Mouse (Mus musculus) subcutaneous adipose tissue, adult 2 months (tissue): Measurements from ENCODE around the gene Bcl10. TPM values are rescaled to one million over a fixed set of nuclear protein-coding genes. Genes with fewer than 3 reads are reported as not detected.

Experiments
- polyA plus RNA-seq: library from polyadenylated mRNA; depleted of rRNA; stranded (reverse); fragments of >200 nt; gene quantifications from 2 replicates; pipeline ENCODE4 v1.2.3, GENCODE M21; 2012; ENCODE audit warnings: low replicate concordance; rRNA removed

Bcl10 gene
- polyA plus RNA-seq: 13.5 and 14.1 TPM in 2 replicates

DNA sequence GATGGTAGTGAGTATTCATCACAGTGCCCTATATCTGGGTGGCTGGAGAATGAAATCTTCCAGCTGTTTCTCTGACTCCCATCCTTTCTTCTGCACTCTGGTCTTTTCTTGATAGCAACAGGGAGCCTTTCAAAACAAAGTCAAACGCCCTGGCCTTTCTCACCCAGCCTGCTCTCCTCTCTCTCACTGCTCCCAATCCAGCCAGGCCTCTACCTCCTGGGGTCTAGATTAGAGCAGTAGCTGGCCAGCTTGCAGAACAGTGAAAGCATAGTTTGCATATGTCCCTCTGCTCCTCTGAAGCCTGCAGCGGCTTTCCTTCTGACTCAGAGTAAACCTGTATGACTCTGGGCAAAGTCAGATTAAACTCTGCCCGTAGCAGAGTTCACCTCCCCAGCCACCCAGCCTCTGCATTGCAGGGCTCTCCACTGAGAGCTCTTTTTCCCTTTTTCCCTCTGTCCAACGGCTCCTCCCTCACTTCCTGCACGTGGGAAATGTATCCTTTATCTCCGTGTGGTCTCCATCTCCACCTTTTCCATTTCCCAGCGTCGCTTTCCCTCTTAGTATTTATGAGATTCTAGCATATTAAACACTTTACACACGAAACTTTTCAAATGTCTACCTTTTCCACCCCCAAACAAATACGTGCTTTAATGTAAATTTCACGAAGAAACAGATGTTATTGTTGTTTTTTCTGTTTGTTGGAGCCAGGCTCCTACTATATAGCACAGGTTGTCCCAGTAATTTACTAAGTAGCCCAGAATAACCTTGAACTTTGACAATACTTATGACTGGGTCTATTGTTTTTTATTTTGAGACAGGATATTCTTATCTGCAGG is at the start of gene Bcl10:
Gene Bcl10, plus strand, starts transcription at position 786 of the 836 bp plus-strand sequence.

DNA sequence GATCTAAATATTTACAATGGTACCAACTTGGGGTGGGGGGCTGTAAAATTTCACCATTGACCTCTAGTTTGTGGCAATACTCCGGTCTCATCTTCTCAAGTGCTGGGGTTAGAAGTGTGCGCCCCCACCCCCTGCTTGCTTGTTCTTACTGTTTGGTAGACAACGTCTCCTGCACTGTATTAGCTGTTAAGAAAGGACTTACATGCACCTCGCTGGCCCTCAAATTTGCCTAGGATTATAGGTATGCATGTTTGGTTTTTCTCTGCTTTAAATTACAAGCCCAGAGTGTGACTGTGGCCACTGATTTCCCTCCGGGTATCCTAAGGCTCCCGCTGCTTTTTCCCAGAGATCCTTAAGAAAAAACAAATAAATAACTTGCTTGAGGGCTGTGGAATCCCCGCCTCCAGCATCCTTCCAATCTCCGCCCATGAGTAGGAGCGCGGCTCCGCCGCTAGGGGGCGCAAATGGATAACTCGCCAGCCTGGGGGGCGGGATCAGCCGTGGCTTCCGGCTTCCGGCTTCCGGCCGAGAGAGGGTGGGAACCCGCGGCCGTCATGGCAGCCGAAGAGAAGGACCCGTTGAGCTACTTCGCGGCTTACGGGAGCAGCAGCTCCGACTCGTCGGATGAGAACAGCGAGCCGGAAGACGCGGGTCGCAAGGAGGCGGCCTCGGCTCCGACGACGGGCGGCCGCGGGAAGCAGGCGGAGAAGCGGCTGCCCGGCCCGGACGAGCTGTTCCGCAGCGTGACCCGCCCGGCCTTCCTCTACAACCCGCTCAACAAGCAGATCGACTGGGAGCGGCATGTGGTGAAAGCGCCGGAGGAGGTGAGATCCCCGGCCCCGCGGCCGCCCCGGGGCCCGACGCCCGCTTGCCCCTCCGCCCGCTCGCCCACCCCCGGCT is 15.2 kb downstream of the Bcl10 start, which contains the start of gene 2410004B18Rik:
Gene 2410004B18Rik, plus strand, starts transcription at position 510 of the 900 bp plus-strand sequence.

Other genes with a start within 250 kb of the Bcl10 start
- gene Ddah1, start 164.1 kb upstream of the Bcl10 start, polyA plus RNA-seq: 5.2 and 6.6 TPM in 2 replicates
- gene 2410004B18Rik, start 15.2 kb downstream of the Bcl10 start, polyA plus RNA-seq: 10.5 and 15.5 TPM in 2 replicates
- 5.2 and 6.4 TPM in 2 replicates for gene Syde2, start 65.1 kb downstream of the Bcl10 start, polyA plus RNA-seq
- 0.13 TPM in 1 of 2 replicates, not detected in the other for gene Wdr63, start 185.3 kb downstream of the Bcl10 start, polyA plus RNA-seq
- 0.06 TPM in 1 of 2 replicates, not detected in the other for gene Mcoln3, start 194.6 kb downstream of the Bcl10 start, polyA plus RNA-seq
- 0.67 and 0.90 TPM in 2 replicates for gene Mcoln2, start 227.0 kb downstream of the Bcl10 start, polyA plus RNA-seq